Mouse (Mus musculus) olfactory bulb, adult 2 months (tissue): ENCODE measurements around the gene Mapkapk2. TPM values are rescaled to one million over a fixed set of nuclear protein-coding genes. Genes with fewer than 3 reads are reported as not detected.

Source experiments
- H3K27ac ChIP-seq: fragments of 200-500 bp; 2 replicates; pipeline ENCODE4 v1.5.1; 2012; ENCODE audit warnings: low read depth, low read length; ENCODE audit not compliant: insufficient read depth
- H3K4me1 ChIP-seq: fragments of 200-500 bp; 2 replicates; pipeline ENCODE4 v1.6.1; 2012; ENCODE audit warnings: low read length; ENCODE audit not compliant: control insufficient read depth, insufficient read depth
- H3K4me3 ChIP-seq: fragments of 200-500 bp; 2 replicates; pipeline ENCODE4 v1.5.1; 2012; ENCODE audit warnings: mild to moderate bottlenecking, low read depth, low read length, moderate library complexity; ENCODE audit not compliant: insufficient read depth
- CTCF ChIP-seq: fragments of 200-500 bp; IDR thresholded peaks from 2 replicates; pipeline ENCODE4 v1.5.1; 2012; ENCODE audit warnings: low read depth, mild to moderate bottlenecking, low read length, moderate library complexity; ENCODE audit not compliant: insufficient read depth
- POLR2A ChIP-seq: fragments of 200-500 bp; IDR thresholded peaks from 2 replicates; pipeline ENCODE4 v1.6.1; 2012; ENCODE audit warnings: mild to moderate bottlenecking, low read depth, low read length, moderate library complexity; ENCODE audit not compliant: insufficient read depth
- WGBS: fragments of 180-500 bp; shearing (Covaris S2); methylation state at CpG from one replicate; pipeline ENCODE4 v1.1.7; 2018; 5-methylcytosine and 5-hydroxymethylcytosine counted together
- polyA plus RNA-seq: library from polyadenylated mRNA; stranded (reverse); fragments of >200 nt; gene quantifications from 2 replicates; pipeline ENCODE4 v1.2.4, GENCODE M21; 2012; ENCODE audit warnings: low replicate concordance; ENCODE audit not compliant: missing spikeins, insufficient read depth, insufficient read length

The Mapkapk2 gene
- polyA plus RNA-seq, 1 experiment, result not detected

GRCm38 (mm10) chr1:131061740-131062254 lies 35.8 kb downstream of the Mapkapk2 start:
- 91% methylated on average over 7 of the region's 7 CpGs for WGBS
- H3K27ac ChIP-seq, result no peak overlapping the region
- TF ChIP-seq CTCF, result no peak
- peaks cover 26% of the 10 kb centered on the region for H3K4me1 ChIP-seq
- H3K4me3 ChIP-seq, result no peak overlapping the region

GRCm38 (mm10) chr1:131060290-131061253 lies 37.1 kb downstream of the Mapkapk2 start:
- TF ChIP-seq POLR2A (no peak), CTCF (peak; percentile 3; the same call in 1 of the 2 replicates)
- peaks cover 26% of the 10 kb centered on the region for H3K4me1 ChIP-seq
- no peak overlapping the region for H3K4me3 ChIP-seq
- no peak overlapping the region for H3K27ac ChIP-seq
- 76% methylated on average over 13 of the region's 13 CpGs for WGBS

GRCm38 (mm10) chr1:131059841-131060240 lies 37.8 kb downstream of the Mapkapk2 start:
- no peak for TF ChIP-seq POLR2A
- TF ChIP-seq CTCF, result peak; percentile 23; the same call in 1 of the 2 replicates
- no peak overlapping the region for H3K4me3 ChIP-seq
- no peak overlapping the region for H3K27ac ChIP-seq
- 77% methylated on average over 5 of the region's 5 CpGs for WGBS
- peaks cover 26% of the 10 kb centered on the region for H3K4me1 ChIP-seq

DNA sequence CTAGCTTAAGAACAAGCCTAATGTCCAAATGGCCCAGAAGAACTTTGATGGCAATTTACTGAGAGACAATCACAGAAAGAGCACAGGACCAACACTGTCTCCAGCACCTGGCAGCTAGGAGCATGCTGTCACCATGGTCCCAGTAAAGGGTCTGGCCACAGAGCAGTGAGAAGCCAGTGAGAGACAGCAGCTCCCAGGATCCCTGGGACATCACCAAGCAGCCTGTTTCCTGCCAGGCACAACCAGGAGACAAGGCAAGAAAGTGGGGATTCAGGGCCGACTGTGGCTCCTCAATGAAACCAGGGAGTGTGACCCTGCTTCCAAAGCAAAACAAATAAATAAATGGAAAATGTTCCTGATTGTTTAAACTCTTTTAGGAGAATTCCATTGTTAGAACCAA lies 38.2 kb downstream of the Mapkapk2 start:
- H3K4me3 ChIP-seq, result no peak overlapping the region
- H3K27ac ChIP-seq, result no peak overlapping the region
- WGBS, result 47% methylated on average over 1 of the region's 1 CpGs
- TF ChIP-seq CTCF, result no peak
- peaks cover 26% of the 10 kb centered on the region for H3K4me1 ChIP-seq

GRCm38 (mm10) chr1:131058431-131058830 lies 39.2 kb downstream of the Mapkapk2 start:
- Histone ChIP-seq H3K4me1 (peaks cover 23% of the 10 kb centered on the region), H3K4me3 (no peak overlapping the region), H3K27ac (no peak overlapping the region)
- TF ChIP-seq POLR2A, result no peak
- TF ChIP-seq CTCF, result no peak
- 87% methylated on average over 7 of the region's 7 CpGs for WGBS

DNA sequence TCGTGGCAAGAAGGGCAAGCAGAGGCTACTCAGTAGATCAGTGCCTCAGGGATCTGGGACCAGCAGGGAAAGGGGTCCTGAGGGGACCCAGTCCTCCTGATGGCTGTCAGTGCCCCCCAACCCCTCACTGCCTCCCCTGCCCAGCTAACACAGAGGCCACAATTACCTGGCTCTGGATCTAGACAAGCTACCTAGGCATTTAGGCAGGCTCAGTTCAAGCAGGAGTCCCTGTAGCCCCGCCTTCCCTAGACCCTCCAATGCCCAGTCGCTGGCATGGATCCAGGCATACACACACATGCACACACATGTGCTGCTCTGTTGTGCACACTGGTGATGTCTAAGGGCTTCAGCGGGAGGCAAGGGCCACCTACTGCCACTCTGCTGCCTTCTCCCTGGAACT lies 43.4 kb downstream of the Mapkapk2 start:
- no peak for TF ChIP-seq POLR2A
- no peak for TF ChIP-seq CTCF
- Histone ChIP-seq H3K4me3 (no peak overlapping the region), H3K27ac (no peak overlapping the region), H3K4me1 (peaks cover 20% of the 10 kb centered on the region)
- WGBS, result 85% methylated on average over 4 of the region's 4 CpGs

DNA sequence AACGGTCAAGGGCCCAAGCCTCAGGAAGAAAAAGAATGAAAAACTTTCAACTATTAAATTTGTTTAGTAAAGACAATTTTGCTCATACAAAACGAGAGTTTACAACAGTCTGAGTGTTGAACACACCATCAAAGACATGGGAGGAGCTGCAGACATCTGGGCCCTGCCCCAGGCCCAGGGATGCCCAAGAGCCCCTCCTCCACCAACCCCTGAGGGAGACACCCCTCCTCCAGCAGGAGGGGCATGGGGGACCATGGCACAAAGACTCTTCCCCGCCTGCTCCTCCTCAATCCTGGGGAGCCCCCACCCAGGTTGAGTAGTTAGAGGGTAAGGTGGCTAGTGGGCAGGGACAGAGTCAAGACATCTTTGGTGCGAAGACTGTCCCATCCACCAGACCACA lies 44.0 kb downstream of the Mapkapk2 start:
- WGBS, result 53% methylated on average over 4 of the region's 4 CpGs

GRCm38 (mm10) chr1:131053239-131053638 lies 44.4 kb downstream of the Mapkapk2 start:
- 7% methylated on average over 8 of the region's 8 CpGs for WGBS
- H3K27ac ChIP-seq, result no peak overlapping the region
- H3K4me3 ChIP-seq, result no peak overlapping the region
- H3K4me1 ChIP-seq, result peaks cover 18% of the 10 kb centered on the region
- TF ChIP-seq POLR2A (no peak), CTCF (no peak)

More for the DNA sequence above, 44.0 kb downstream of the Mapkapk2 start:
- TF ChIP-seq CTCF, result no peak
- TF ChIP-seq POLR2A, result no peak
- Histone ChIP-seq H3K4me3 (no peak overlapping the region), H3K4me1 (peaks cover 20% of the 10 kb centered on the region), H3K27ac (no peak overlapping the region)

- TF ChIP-seq POLR2A, result no peak
- no peak for TF ChIP-seq CTCF
- WGBS, result 39% methylated on average over 7 of the region's 7 CpGs
- Histone ChIP-seq H3K4me3 (no peak overlapping the region), H3K27ac (no peak overlapping the region), H3K4me1 (peaks cover 16% of the 10 kb centered on the region)
Observed at GRCm38 (mm10) chr1:131051073-131051472, 46.6 kb downstream of the Mapkapk2 start.

DNA sequence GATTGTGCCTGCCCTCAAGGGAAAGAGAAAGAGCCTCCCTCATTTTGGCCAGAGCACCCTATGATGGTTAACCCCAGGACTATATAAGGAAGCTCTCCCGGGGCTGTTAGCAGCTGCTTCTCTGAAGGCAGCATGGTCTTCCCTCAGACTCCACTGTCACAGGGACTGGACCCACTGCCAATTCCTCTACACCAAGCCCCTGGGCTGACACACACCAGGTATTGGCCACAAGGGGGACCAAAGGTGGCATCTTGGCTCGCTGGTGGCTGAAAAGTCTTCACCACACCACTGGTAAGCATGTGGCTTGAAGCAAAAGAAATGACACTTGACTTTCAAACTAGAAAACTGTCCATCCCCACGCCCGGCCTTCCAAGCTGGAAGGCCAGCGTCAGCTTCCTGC lies 47.0 kb downstream of the Mapkapk2 start:
- H3K4me3 ChIP-seq, result no peak overlapping the region
- H3K4me1 ChIP-seq, result peaks cover 16% of the 10 kb centered on the region
- TF ChIP-seq POLR2A, result no peak
- no peak for TF ChIP-seq CTCF
- no peak overlapping the region for H3K27ac ChIP-seq
- 87% methylated on average over 5 of the region's 5 CpGs for WGBS
